Mouse (Mus musculus): Measurements from ENCODE around the gene Trim10.

The Trim10 gene

DNA sequence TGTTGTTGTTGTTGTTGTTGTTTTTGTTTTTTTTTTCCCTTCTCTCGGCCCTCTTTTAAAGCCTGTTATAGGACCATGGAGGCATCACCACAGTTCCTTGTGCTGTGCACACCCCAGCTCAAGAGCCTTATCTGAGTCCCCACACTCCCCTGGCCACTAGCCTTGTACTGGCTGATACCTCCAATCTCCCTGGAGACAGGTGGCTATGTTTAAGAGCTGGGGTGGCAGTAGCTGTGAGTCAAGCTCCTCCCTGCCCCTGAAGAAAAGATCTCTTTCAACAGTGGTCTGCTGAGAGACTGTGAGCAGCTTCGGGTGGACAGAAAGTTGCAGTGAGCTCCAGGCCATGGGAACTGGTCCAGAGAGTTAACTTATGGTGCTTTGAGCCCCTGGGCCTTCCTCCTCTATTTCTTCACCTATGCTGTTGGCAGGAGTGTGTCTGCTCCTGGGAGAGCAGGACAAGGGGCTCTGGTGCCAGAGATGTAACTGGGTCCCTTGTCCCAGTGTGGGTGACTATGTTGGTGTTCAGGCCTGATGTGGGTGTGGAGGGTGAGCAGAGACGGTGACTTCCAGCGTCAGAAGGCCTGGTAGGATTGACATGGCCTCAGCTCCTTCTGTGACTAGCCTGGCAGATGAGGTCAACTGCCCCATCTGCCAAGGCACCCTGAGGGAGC is at the start of gene Trim10:
Trim10 (plus strand) TSS at position 291 of the 671 bp plus-strand sequence.
- no peak for DNase-seq (ENCODE audit: low spot score in 2 of 2)

DNA sequence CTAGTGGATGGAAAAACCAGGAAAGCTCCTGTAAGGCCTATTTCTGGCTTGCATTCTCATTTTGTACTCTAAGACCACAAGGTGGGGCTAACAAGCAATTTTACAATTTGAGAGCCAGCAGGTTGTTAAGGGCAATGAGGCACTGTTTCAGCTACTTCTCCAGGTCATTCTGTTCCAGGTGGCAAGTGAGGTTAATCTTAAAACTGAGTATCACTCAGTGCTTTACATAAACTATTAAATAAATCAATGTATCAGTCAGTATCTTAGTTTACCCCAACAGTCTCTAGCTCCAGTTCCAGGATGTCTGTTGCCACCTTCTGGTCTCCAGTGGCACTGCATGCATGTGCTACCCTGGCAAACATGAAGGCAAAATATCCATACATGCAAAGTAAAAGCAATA is 45.4 kb upstream of the Trim10 start:
- DNase-seq (ENCODE audit: low spot score in 2 of 2): peak in 1 of 2 experiments; percentile 43

DNA sequence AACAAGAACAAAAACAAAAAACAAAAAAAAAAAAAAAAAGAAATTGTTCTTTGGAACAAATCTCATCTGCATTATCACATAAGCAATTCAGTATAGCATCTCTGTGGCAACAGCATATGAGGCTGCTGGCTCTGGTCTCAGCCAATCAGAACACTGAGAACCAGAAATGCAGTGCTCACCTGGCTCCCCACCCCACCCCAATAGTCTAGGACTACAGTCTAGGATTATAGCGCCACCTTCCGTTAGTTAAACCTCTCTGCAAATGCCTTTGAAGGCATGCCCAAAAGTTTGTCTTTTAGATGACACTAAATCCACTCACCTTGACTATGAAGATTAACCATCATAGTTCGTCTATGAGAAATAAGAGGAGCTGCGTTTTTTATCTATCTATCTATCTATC is 43.8 kb upstream of the Trim10 start:
- no peak for DNase-seq (ENCODE audit: low spot score in 2 of 2)

DNA sequence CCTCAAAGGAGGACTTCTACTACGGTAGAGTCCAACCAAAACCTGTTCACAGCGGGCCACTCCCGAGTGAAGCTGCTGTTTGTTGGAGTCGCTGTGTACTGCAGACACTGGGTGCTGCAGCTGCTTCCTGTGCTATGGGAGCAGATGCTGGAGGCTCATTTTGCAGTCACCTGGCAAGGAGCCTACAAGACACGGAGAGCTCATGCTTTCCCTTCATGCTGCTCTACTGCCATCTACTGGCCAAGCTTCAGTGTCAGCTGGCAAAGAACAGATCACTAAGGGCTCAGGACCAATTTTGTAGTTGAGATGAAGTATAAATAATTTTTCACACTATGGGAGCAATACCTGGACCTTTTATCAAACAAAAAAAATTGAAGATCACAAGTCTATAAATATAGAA is 43.4 kb upstream of the Trim10 start:
- peak; percentile 34 to 75 for DNase-seq (ENCODE audit: low spot score in 2 of 2)

DNA sequence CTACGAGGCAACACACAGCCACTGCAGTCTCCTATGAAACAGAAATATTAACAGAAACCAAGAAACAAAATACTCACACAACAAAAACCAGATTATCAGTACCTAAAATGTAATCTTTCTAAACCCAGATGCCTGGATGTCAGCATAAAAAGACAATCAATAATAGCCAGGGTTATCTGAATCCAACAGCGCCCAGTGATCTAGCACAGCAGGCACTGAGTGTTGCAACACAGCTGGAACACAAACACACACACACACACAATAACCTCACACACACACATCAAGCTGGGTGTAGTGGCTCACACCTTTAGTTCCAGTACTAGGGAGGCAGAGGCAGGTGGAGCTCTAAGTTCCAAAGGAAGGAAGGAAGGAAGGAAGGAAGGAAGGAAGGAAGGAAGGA is 40.9 kb upstream of the Trim10 start:
- no peak for DNase-seq (ENCODE audit: low spot score in 2 of 2)

DNA sequence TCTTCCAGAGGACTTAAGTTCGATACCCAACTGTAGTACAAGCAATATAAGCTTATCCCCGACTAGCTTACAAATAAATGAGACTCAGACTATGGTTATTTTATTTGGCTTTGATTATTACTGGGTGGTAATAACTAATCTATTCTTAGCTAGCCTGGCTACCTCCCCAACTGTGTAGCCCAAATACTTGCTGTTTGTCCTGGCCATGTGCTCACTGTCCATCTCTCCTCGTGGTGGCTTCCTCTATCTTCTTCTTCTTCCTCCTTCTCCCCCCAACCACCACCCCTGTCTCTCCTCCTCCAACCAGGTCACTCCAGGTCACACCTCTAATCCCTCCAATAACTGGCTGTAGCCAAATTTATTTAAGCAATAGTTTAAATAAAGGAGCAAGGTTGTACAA is 38.9 kb upstream of the Trim10 start:
- DNase-seq (ENCODE audit: low spot score in 2 of 2): no peak

DNA sequence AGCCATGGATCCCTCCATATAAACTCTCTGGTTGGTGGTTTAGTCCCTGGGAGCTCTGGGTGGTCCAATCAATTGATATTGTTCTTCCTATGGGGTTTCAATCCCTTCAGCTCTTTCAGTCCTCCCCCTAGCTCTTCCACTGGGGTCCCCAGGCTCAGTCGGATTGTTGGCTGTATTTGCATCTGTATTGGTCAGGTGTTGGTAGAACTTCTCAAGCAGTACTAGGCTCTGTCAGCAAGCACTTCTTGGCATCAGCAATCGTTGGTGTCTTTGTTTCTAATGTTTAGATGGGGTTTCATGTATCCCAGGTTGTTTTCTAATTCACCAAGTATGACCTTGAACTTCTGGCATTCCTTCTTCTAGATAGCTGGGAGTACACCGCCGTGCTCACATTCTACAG is 36.7 kb upstream of the Trim10 start:
- no peak for DNase-seq (ENCODE audit: low spot score in 2 of 2)

DNA sequence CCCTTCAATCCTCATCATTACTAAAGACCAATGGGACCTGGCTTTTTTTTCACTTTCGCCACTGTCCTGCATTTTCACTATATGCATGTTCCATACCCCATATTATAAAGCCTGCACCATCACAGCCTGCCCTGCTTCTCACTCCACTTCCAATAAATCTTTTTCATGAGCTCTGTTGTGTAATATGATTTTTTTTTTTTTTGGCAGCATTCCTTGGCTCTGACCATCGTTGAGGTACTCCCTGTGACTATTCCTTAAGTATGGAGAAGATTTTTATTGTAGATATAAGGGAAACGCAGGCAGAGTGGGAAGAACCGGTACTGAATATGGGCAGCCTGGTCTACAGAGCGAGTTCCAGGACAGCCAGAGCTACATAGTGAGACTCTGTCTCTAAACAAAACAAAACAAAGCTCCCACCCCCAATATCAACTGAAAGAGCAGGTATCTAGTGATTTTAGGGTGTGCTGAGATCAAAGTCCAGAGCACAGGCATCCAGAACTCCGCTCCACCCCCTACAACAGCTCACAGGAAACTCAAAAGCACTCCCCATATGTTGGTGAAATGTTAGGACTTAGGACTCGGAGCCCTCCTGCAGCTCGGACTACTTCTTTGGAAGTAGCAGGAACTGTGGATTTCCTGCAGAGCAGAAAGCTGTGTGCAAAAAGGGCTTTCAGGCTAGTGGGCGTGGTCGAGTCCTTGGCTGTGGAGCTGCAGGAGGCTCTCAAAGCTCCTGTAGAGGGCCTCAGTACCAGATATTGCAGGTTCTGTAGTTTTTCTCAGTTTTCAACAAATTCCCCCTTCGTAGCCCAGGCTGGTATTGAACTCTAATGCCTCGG is 33.6 kb upstream of the Trim10 start:
- peak; percentile 33 to 42 for DNase-seq (ENCODE audit: low spot score in 2 of 2)

DNA sequence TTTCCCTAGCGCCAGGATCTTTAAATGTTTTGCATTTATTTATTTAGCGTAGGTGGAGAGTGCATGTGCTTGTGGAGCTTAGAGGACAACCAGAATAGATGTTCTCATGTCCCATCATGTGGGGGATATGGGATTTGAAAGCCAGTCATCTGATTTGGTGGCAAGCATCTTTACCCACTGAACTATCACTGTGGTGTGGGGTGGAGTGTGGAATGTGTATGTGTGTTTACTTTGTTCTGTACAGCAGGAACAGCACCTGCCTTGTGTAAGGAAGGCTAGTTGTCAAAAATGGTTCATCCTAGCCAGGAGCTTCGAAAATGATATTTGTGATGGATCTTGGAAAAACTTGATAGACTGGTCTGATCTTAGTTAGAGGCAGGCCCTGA is 33.0 kb upstream of the Trim10 start:
- DNase-seq (ENCODE audit: low spot score in 2 of 2): no peak

DNA sequence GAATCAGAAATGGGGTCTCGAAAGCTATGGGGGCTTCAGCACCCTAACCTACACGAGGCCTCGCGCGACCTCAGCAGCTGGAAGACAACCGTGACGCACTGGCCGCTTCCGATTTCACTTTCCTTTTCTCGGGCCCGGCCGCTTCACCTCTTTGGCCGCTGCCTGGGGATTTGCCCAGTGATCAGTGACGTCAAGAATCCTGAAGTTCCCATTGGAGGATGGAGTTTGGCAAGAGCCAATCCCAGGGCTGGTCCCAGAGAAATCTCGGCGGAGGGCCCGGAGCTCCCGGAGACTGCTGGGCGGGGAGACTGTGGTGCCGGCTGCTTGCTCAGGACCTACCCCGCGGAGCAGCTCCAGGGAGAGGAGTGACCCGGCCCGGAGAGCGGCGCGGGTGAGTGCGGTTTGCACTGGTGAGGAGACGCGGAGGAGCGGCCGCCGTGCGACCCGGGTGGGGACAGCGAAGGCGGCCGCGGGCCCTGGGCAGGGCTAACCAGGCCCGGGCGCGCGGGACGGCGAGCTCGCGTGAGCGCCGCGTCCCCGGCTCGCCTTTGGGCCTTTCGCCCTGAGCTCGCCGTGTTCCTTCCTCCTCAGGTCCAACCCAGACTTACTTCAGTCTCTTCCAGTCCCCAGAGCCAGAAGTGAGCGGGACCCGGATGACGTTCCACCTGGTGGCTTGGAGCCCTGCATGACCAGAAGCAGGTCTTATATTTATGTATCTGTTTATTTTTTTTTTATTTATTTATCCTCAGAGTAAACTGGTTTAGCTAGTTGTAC is 32.3 kb upstream of the Trim10 start, which contains the start of gene Trim26:
Trim26 (plus strand) TSS at position 261 of the 774 bp plus-strand sequence.
- DNase-seq (ENCODE audit: low spot score in 2 of 2): peak; percentile 97 to 99

DNA sequence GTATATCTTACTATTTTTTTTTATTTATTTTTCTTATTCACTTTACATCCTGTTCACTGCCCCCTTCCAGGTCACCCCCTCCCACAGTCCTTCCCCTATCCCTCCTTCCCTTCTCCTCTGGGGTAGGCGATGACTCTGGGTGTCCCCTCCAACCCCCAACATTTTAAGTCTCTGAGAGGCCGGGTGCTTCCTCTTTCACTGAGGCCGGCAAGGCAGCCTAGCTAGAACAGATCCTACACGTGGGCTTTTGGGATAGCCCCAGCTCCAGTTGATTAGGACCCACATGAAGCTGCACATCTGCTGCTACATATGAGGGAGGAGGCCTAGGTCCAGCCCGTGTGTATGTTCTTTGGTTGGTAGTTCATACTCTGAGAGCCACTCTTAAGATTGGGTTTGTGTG is 30.4 kb upstream of the Trim10 start:
- DNase-seq (ENCODE audit: low spot score in 2 of 2): no peak

DNA sequence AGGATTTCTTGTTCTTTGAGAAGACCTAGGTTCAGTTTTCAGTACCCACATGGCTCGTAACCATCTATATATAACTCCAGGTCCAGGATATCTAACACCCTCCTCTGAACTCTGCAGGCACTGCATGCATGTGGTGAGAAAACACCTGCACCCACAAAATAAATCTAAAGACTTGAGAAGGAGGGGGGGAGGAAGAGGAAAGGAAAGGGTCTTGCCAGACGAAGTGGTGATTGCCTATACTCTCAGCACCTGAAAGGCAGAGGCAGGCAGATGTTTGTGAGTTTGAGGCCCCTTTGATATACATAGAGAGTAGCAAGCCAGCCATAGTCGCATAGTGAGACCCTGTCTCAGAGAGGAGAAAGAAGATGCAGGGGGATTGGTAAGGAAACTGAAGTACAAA is 29.4 kb upstream of the Trim10 start:
- DNase-seq (ENCODE audit: low spot score in 2 of 2): no peak

DNA sequence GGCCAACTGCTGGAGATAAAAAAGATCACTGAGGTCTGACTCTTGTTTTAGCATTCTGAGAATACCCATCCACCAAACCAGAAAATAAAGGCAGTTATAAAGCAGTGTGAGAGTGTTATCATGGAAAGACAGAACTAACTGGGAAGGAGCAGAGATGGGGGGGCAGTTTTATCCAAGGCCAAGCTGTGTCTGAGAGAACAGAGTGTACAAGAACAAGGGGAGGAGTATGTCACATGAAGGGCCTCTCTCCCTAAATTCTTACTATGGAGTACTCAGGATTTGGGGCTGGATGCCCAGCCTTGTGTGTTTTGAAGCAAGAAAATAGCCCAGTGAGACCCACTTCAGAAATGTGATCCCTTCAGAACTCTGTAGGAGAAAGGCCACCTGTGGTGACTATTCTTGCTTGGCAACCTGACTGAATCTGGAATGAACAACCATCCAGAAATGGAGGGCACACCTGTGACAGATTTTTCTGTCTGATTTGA is 28.4 kb upstream of the Trim10 start:
- DNase-seq (ENCODE audit: low spot score in 2 of 2): no peak

DNA sequence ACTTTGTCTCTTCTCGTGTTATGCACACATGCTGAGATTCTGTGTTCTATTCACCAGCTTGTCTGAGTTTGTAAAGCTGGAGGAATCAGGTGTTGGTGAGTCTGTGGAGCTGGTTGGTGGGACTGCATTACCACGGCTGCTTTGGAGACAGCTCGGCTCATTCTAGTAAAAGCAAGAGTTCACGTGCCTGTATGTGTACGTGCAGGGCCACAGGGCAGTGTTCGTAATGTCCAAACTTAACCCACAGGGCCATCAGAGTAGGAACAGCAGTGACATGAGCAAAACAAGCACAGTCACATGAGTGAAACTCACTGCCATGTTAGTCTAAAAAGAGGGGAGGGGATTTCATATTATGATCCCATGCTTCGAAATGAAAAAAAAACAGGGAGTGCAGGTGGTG is 25.7 kb upstream of the Trim10 start:
- DNase-seq (ENCODE audit: low spot score in 2 of 2): no peak

DNA sequence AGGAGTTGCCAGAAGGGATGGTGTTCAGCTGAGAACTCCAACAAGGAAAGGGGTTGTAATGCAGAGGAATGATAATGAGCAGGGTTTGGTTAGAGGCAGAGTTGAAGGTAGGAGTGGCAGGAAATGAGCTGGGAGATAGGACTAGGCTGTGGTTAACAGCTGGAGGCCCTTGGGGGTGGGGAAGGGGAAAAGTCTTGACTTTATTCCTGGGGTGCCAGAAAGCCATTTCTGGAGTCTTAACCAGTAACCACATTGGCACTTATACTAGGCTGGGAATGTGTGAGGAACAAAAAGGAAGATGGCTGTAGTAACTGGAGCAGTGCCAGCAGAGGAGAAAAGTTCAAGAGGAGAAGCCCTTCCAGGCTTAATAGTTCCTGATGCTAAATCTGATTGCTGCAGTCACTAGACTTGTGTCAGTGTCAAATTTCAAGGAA is 25.1 kb upstream of the Trim10 start:
- DNase-seq (ENCODE audit: low spot score in 2 of 2): no peak

DNA sequence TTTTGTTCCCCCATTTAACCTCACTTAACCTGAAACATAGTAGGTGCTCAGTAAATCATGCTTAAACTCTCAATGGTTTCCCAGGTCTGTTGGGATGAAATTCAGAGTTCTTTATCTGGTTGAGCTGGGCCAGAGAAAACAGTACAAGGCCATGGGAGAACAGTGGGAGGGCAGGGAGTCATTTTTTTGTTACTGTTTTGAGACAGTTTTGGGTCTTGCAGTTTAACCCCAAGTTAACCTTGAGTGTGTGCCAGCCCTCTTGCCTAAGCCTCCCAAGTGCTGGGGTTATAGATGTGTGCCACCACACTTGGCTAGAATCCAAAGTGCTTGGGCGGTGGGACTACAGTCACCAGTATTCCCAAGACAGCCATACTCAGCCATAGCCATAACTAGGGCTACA is 24.6 kb upstream of the Trim10 start:
- DNase-seq (ENCODE audit: low spot score in 2 of 2): no peak

DNA sequence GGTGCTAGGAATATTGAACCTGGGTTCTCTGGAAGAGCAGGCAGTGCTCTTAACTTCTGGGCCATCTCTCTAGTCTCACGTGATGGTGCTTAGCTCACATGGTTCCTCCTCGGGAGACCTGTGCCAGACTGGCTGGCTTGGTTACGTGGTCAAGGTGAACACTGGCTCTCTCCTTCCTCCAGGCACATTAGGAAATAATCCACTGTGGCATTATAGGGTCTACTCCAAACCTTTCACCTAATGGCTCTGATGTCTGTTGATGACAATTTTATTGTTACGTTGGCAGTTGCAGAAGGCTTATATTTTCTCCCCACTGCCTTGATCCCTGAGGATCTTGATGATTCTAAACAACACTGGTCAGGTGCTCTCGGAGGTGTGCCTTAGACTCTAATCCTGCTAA is 20.5 kb upstream of the Trim10 start:
- no peak for DNase-seq (ENCODE audit: low spot score in 2 of 2)

DNA sequence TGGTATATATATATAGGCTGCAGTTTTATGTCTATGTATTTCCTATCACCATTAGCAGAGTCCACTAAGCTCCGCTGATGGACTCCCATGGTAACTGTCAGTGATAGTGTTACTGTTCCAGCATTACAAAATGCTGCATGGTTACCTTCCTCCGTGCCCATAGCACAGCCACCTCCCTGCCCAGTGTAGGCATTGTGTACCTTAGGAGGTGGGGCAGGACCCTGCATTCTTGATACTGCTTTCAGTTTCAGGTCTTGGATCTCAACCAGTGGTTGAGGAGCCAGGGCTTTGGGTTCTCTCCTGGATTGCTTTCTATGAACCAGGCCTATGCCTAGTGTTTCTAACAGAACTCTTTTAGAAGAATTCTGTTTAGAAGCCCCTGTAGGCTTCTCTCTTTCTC is 19.4 kb upstream of the Trim10 start:
- DNase-seq (ENCODE audit: low spot score in 2 of 2): no peak

DNA sequence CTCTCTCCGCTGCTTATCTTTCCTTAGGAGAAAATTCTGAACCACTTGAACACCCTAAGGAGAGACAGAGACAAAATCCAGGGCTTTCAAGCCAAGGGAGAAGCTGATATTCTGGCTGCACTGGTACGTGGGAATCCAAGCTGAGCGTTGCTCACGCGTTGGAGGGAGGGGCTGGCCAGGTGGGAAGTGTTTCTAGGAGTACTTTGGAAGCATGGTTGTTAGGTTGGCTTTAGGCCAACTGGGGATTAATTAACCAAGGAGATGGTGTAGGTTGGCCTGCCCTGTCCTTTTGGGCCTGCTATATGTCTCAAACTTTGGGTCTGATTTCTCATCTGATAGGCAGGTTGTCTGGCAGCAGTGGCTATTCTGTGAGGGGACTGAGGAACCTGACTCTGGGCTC is 18.2 kb upstream of the Trim10 start:
- no peak for DNase-seq (ENCODE audit: low spot score in 2 of 2)

DNA sequence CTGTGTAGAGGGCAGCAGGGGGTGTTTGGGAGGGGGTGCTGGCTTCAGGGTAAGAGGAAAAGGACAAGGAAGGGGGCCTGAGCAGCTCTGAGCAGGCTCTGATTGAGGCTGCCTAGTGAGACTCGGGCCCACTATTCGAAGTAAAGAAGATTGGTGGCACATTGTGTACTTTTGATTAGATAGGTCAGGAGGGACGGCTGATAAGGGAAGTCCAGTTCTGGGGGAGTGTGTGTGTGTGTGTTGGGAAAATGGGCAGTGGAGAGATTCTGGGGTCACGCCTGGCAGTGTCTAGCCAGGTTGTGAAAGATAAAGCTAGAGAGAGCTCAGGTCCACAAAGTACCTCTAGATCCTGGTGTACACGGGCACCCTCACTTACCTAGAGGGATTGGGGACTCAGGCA is 17.7 kb upstream of the Trim10 start:
- DNase-seq (ENCODE audit: low spot score in 2 of 2): no peak

DNA sequence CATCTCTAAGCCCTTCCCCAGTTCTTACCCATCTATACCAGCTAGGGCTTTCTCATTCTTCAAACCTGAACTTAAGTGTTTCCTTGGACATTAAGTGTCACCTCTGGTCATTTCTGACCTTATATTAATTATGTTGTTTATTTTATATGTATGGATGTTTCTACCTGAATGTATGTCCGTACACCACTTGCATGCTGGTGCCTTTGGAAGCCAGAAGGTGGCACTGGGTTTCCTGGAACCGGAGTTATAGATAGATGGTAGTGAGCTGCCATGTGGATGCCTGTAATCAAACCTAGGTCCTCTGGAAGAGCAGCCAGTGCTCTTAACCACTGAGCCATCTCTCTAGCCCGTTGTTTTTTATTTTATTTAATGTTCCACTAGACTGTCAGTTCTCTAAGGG is 13.9 kb upstream of the Trim10 start:
- DNase-seq (ENCODE audit: low spot score in 2 of 2): no peak

DNA sequence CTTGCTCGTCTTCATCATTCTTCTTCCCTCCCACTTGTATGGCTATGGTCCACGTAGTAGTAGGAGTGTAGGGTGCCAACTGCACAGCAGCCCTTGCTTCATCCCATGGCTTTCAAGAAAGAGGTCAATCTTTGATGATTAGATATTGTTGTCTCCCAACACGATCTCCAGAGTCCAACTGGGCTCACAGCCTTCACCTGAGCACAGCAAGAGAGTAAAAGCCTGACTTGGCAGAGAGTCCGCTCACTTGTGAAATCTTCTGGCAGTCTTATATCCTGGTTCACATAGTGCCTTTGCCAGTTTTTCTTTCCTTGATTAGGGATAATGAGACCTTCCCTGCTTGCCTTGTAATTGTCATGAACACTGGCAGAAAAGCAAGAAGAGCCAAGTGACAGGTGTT is 13.1 kb upstream of the Trim10 start:
- DNase-seq (ENCODE audit: low spot score in 2 of 2): no peak

Data from urinary bladder, adult 18-20 months (tissue).